Mouse (Mus musculus) liver, embryonic 14.5 days (tissue): ENCODE measurements around the gene Ndufaf1. TPM values are rescaled to one million over a fixed set of nuclear protein-coding genes. Genes with fewer than 3 reads are reported as not detected.
A peak's percentile ranks its signal among the peaks of the same experiment; 100 is the strongest.
"Not testable (repeated sequence)": the region's sequence is repeated elsewhere in the genome, so short reads cannot be mapped to it uniquely, and the experiment has no call there.

Experiments used
- ATAC-seq: fragments of 200-750 bp; cut with Nextera tagmentation; 2 replicates; pipeline ENCODE4 v1.8.0; 2017; ENCODE audit warnings: moderate number of reproducible peaks, mild to moderate bottlenecking, moderate library complexity; ENCODE audit not compliant: insufficient read depth
- DNase-seq, 3 experiments: peaks; one replicate each; pipeline ENCODE4 v3.0.0-alpha.2; 2012 to 2013; ENCODE audit warnings: low read depth in 3 of 3, low spot score in 3 of 3
- H3K27ac ChIP-seq: fragments of 300-500 bp; sonication (generic); 2 replicates; pipeline ENCODE4 v1.5.1; 2014; ENCODE audit warnings: moderate library complexity, mild to moderate bottlenecking, control low read depth, inconsistent platforms
- H3K27me3 ChIP-seq: fragments of 300-500 bp; sonication (generic); 2 replicates; pipeline ENCODE4 v1.6.1; 2014; ENCODE audit warnings: mild to moderate bottlenecking, low read length, moderate library complexity; ENCODE audit not compliant: control insufficient read depth, insufficient read depth
- H3K36me3 ChIP-seq: fragments of 300-500 bp; sonication (generic); replicated peaks from 2 replicates; pipeline ENCODE4 v1.6.1; 2014; ENCODE audit warnings: low read depth; ENCODE audit not compliant: control insufficient read depth, insufficient read depth
- H3K4me1 ChIP-seq, 2 experiments: fragments of 200-500 bp in 1 of 2; fragments of 300-500 bp in 1 of 2; sonication (generic) in 1 of 2; replicated peaks; 2 replicates each; pipeline ENCODE4 v1.6.1; 2012 to 2014; ENCODE audit warnings: antibody characterized with exemption in 1 of 2, inconsistent platforms in 1 of 2, low read length in 1 of 2; ENCODE audit not compliant: control insufficient read depth in 2 of 2, insufficient read depth in 2 of 2
- H3K4me2 ChIP-seq: fragments of 300-500 bp; sonication (generic); 2 replicates; pipeline ENCODE4 v1.6.1; 2014; ENCODE audit warnings: low read depth, mild to moderate bottlenecking, control low read depth, moderate library complexity
- H3K4me3 ChIP-seq, 2 experiments: fragments of 200-500 bp in 1 of 2; fragments of 300-500 bp in 1 of 2; sonication (generic) in 1 of 2; 2 replicates each; pipeline ENCODE4 v1.5.1; 2012 to 2014; ENCODE audit warnings: low read depth in 2 of 2, low read length in 2 of 2, mild to moderate bottlenecking in 2 of 2, control low read depth in 1 of 2, inconsistent platforms in 1 of 2, moderate library complexity in 1 of 2; ENCODE audit not compliant: insufficient read depth in 1 of 2
- H3K9ac ChIP-seq: fragments of 300-500 bp; sonication (generic); replicated peaks from 2 replicates; pipeline ENCODE4 v1.6.1; 2014; ENCODE audit warnings: mild to moderate bottlenecking, control low read depth, moderate library complexity
- H3K9me3 ChIP-seq: fragments of 300-500 bp; sonication (generic); 2 replicates; pipeline ENCODE4 v1.6.1; 2016; ENCODE audit warnings: low read length, mixed read lengths; ENCODE audit not compliant: control insufficient read depth
- CTCF ChIP-seq: IDR thresholded peaks from 2 replicates; pipeline ENCODE4 v1.5.1; 2016; ENCODE audit warnings: antibody characterized with exemption, low read depth, control low read depth
- EP300 ChIP-seq: IDR thresholded peaks from 2 replicates; pipeline ENCODE4 v1.6.1; 2016; ENCODE audit warnings: antibody characterized with exemption, low read depth
- WGBS: fragments of 180-500 bp; shearing (Covaris S2); extraction: QIAGEN DNeasy Blood & Tissue Kit; methylation state at CpG from one replicate; pipeline ENCODE4 v1.1.7; 2014; ENCODE audit not compliant: insufficient replicate concordance; 5-methylcytosine and 5-hydroxymethylcytosine counted together
- polyA plus RNA-seq, 2 experiments: library from polyadenylated mRNA; depleted of rRNA in 1 of 2; stranded (reverse) in 1 of 2; unstranded in 1 of 2; fragments of >200 nt; fragmentation: Nextera tagmentation in 1 of 2; extraction: Ambion mirVana in 1 of 2; gene quantifications; 2 replicates each; pipeline versions ENCODE4 v1.2.1 to v1.2.3; 2012 to 2014

Gene Ndufaf1
- polyA plus RNA-seq, 2 experiments: 11.7 to 28.5 TPM

GRCm38 (mm10) chr2:119644254-119644653 lies 18.4 kb downstream of the Ndufaf1 start:
- Histone ChIP-seq H3K4me2 (no peak overlapping the region), H3K9me3 (no peaks in the 10 kb centered on the region), H3K4me3 (no peak overlapping the region), H3K27ac (no peak overlapping the region), H3K4me1 (no peaks in the 10 kb centered on the region), H3K36me3 (peaks cover 96% of the 10 kb centered on the region), H3K9ac (no peak overlapping the region), H3K27me3 (no peaks in the 10 kb centered on the region)
- 87% methylated on average over 5 of the region's 5 CpGs for WGBS
- TF ChIP-seq CTCF (no peak), EP300 (no peak)
- DNase-seq (no peak), ATAC-seq (no peak)

DNA sequence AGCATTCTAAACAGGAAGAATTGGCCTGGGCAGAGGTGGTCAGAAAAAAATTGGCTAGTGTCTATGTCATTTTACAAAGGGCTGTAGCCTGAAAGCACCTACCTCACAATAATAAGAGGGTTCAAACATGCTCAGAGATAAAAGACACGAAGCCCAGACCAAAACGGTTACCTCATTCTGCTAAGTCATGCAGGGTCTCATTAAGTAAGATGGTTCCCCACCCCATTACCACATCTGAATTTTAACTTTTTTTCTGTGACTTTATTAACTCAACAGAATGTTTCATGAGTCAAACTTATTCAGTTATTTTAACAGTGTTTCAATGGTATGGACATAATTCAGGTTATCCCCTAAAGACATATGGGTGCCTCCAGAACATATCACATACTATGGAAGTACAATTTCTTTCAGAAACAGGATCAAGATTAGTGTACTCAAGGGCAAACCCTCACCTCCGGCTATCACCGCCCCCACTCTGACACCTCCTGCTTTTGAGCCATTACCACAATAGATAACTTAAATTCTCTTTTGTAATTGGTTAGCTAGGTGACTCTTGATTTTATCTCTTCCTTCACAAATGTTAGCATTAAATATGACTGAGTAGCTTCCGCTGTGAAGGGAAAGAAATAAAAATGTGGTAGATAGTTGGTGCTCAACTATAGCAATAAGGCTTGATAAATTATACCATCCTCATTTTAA lies 21.3 kb downstream of the Ndufaf1 start:
- H3K36me3 ChIP-seq: peaks cover 97% of the 10 kb centered on the region
- TF ChIP-seq EP300: no peak
- no peak for TF ChIP-seq CTCF
- ATAC-seq (no peak), DNase-seq (no peak)
- no peak overlapping the region for H3K9ac ChIP-seq
- no peaks in the 10 kb centered on the region for H3K9me3 ChIP-seq
- H3K27me3 ChIP-seq: no peaks in the 10 kb centered on the region
- H3K4me3 ChIP-seq: no peak overlapping the region
- H3K4me1 ChIP-seq: no peaks in the 10 kb centered on the region
- WGBS: 82% methylated on average over 5 of the region's 5 CpGs
- no peak overlapping the region for H3K27ac ChIP-seq
- H3K4me2 ChIP-seq: no peak overlapping the region

GRCm38 (mm10) chr2:119636781-119637180 lies 25.8 kb downstream of the Ndufaf1 start:
- no peak overlapping the region for H3K4me3 ChIP-seq
- DNase-seq: no peak
- H3K27ac ChIP-seq: no peak overlapping the region
- no peak for ATAC-seq
- 100% methylated on average over 1 of the region's 1 CpGs for WGBS
- TF ChIP-seq EP300 (no peak), CTCF (no peak)
- H3K27me3 ChIP-seq: no peaks in the 10 kb centered on the region
- no peaks in the 10 kb centered on the region for H3K4me1 ChIP-seq
- no peak overlapping the region for H3K9ac ChIP-seq
- peaks cover 99% of the 10 kb centered on the region for H3K36me3 ChIP-seq
- H3K9me3 ChIP-seq: no peaks in the 10 kb centered on the region
- H3K4me2 ChIP-seq: no peak overlapping the region

DNA sequence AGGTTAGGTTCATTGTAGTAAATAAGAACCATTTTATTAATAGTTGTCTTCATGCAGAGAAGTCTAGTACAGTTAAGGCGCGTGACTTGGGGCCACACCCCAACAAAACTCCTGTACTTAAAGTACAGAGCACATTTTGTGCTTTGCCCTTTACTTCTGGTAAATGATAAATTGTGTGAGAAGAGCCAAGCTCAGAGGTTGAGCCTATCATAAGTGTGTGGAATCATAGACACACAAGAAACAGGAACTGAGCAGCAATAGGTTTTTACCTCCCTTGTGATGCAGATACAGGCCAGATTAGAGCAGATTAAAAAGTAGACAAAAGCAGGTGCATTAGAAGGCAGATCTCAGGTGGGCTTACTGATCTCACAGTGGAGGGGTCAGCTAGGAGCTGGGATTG lies 41.3 kb downstream of the Ndufaf1 start:
- peak overlapping the region; percentile 70 for H3K4me2 ChIP-seq
- TF ChIP-seq CTCF: no peak
- no peak for TF ChIP-seq EP300
- 89% methylated on average over 2 of the region's 2 CpGs for WGBS
- peaks cover 46% of the 10 kb centered on the region for H3K36me3 ChIP-seq
- ATAC-seq (no peak), DNase-seq (no peak)
- H3K9ac ChIP-seq: peak overlapping the region; percentile 37
- no peaks in the 10 kb centered on the region for H3K27me3 ChIP-seq
- peak overlapping the region; percentile 25 to 82; a peak in 3 of 4 replicates for H3K4me3 ChIP-seq
- no peaks in the 10 kb centered on the region for H3K9me3 ChIP-seq
- no peak overlapping the region for H3K27ac ChIP-seq
- peaks cover 15% of the 10 kb centered on the region in 2 experiments; a peak in 3 of 4 replicates for H3K4me1 ChIP-seq

GRCm38 (mm10) chr2:119619002-119619401 lies 43.6 kb downstream of the Ndufaf1 start:
- not testable (repeated sequence) for H3K9me3 ChIP-seq, ATAC-seq, H3K27me3 ChIP-seq, DNase-seq
- 3% methylated on average over 6 of the region's 6 CpGs for WGBS
- Histone ChIP-seq H3K4me2 (peak overlapping the region; percentile 70), H3K4me3 (peak overlapping the region; percentile 82 to 99), H3K36me3 (peaks cover 36% of the 10 kb centered on the region), H3K9ac (peak overlapping the region; percentile 95), H3K27ac (peak overlapping the region; percentile 82), H3K4me1 (peaks cover 15% of the 10 kb centered on the region in 2 experiments; a peak in 3 of 4 replicates)
